Mouse (Mus musculus): ENCODE measurements around the gene Gm20388. TPM values are rescaled to one million over a fixed set of nuclear protein-coding genes. Genes with fewer than 3 reads are reported as not detected.

The Gm20388 gene
- polyA plus RNA-seq, 1 experiment from 2014 or later = not detected

DNA sequence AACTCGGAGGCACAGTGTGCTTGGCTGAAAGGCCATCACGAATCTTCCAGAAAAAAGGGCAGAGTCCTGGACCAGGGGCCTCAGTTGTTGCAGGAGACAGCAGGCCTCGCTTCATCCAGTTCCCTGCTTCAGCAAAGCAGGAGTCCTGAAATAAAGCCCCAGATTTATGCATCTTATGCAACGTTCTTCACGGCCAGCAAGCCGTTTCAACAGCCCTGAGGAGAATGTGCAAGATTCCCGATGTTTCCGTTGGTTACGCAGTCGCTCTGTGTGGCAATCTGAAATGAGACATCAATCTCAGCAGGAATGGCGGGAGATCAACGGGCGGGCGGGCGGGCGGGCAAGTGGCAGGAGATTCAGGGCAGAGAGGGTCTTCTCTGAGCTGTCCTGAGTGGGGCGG lies 830.4 kb downstream of the Gm20388 start:
- Histone ChIP-seq H3K27me3 (replicated peaks) (peaks cover 51% of the 10 kb centered on the region), H3K4me1 (peaks cover 21% of the 10 kb centered on the region), H3K36me3 (no peaks in the 10 kb centered on the region), H3K4me2 (no peak overlapping the region), H3K9me3 (no peaks in the 10 kb centered on the region), H3K9ac (no peak overlapping the region), H3K4me3 (no peak overlapping the region), H3K27ac (replicated peaks) (no peak overlapping the region)
- 74% methylated on average over 17 of the region's 17 CpGs for WGBS
- no peak for ATAC-seq (ENCODE audit: extremely low read depth, insufficient number of reproducible peaks, low FRiP score, low TSS enrichment)

DNA sequence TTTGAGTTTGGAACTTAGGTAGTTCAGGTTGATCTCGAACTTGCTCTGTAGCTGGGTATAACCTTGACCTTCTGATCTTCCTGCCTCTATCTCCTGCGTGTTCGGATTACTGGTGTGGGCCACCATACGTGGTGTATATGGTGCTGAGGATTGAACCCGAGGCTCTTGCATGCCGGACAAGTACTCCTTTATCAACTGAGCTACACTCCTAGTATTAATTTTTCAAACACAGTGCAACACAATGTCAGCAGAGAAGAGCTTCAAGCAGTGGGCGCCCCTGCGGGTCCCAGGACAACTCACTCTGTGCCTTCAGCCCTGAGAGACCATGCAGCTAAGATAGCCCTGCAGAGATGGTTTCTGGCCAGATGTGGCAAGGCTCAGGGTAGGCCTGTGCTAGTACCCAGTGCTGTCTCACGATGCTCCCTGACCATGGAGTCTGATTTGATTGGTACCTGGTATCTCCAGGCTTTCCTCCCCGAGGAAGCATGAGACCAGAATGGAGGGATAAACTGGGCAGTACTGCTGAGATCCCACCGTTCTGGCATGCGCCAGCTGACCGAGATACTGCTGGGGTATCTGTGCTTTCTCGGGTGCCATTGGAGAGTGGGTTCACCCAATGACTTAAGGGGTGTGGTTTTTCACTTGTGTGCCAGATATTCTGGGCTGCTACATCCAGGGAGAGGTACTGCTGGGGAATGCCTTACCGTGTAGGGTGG lies 831.3 kb downstream of the Gm20388 start:
- H3K27ac ChIP-seq (replicated peaks) = no peak overlapping the region

DNA sequence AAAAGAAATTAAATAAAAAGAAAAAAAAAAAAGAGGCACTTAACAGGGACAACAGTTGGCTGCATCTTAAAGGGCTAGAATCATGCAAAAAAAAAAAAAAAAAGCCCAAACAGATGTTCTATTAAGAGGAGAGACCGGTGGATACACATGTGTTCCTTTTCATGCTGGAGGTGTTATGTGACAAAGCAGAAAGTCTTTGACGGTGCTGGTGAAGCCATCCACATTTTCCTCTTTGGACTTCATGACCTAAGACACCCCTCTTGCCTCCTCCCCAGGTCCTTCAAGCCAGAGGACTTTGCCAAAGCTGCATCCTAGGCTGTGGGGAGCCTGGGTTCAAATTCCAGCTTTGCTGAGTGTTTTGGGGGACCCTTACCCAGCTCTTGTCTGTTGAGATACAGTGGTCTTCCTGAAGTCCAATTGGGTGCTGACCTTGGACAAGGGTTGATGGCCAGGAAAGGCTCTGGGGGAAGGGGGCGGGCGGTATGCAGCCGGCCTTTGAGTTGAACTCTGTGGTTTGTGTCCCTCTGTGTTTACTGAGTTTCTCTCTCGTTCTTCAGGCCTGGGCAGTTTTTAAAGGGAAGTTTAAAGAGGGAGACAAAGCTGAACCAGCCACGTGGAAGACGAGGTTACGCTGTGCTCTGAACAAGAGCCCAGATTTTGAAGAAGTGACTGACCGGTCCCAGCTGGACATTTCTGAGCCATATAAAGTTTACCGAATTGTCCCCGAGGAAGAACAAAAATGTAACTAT lies 832.7 kb downstream of the Gm20388 start:
- Histone ChIP-seq H3K4me2 (no peak overlapping the region), H3K36me3 (no peaks in the 10 kb centered on the region), H3K27ac (replicated peaks) (peak overlapping the region; percentile 39; the same call in 1 of the 2 replicates), H3K9ac (no peak overlapping the region), H3K27me3 (replicated peaks) (peaks cover 36% of the 10 kb centered on the region), H3K4me1 (peaks cover 18% of the 10 kb centered on the region), H3K9me3 (no peaks in the 10 kb centered on the region), H3K4me3 (no peak overlapping the region)
- ATAC-seq (ENCODE audit: extremely low read depth, insufficient number of reproducible peaks, low FRiP score, low TSS enrichment) = no peak
- 66% methylated on average over 12 of the region's 12 CpGs for WGBS

More for the DNA sequence above, 831.3 kb downstream of the Gm20388 start:
- Histone ChIP-seq H3K4me3 (no peak overlapping the region), H3K4me2 (no peak overlapping the region), H3K36me3 (no peaks in the 10 kb centered on the region), H3K27me3 (replicated peaks) (peaks cover 47% of the 10 kb centered on the region), H3K9me3 (no peaks in the 10 kb centered on the region), H3K9ac (no peak overlapping the region), H3K4me1 (peaks cover 18% of the 10 kb centered on the region)
- WGBS = 83% methylated on average over 15 of the region's 15 CpGs
- no peak for ATAC-seq (ENCODE audit: extremely low read depth, insufficient number of reproducible peaks, low FRiP score, low TSS enrichment)

DNA sequence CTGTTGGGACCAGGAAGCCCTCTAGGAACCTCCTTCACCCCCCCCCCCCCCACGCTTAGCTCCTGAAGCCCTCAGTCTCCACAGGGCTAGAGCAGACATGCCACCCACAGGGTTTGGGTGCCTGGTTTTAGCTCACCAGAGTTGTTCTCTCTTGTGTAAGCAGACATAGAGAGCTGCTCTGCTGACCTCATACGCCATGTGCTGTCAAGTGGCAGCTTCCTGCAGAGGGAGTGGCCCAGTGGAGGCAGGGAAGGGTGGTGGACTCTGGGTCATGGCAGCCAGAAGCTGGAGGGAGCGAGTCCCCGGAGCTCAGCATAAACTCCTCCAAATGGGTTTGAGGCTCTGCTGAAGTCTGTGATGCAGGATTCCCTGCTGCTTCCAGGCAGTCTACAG lies 833.3 kb downstream of the Gm20388 start:
- ATAC-seq (ENCODE audit: extremely low read depth, insufficient number of reproducible peaks, low FRiP score, low TSS enrichment) = no peak
- Histone ChIP-seq H3K9ac (peak overlapping the region; percentile 33; the same call in 1 of the 2 replicates), H3K4me1 (peaks cover 18% of the 10 kb centered on the region), H3K9me3 (no peaks in the 10 kb centered on the region), H3K4me3 (no peak overlapping the region), H3K4me2 (no peak overlapping the region), H3K27me3 (replicated peaks) (peaks cover 31% of the 10 kb centered on the region), H3K36me3 (no peaks in the 10 kb centered on the region), H3K27ac (replicated peaks) (peak overlapping the region; percentile 36; the same call in 1 of the 2 replicates)
- WGBS = 40% methylated on average over 4 of the region's 4 CpGs

- 79% methylated on average over 5 of the region's 5 CpGs for WGBS
- Histone ChIP-seq H3K4me2 (no peak overlapping the region), H3K9ac (no peak overlapping the region), H3K4me3 (no peak overlapping the region), H3K4me1 (peaks cover 18% of the 10 kb centered on the region), H3K27ac (replicated peaks) (no peak overlapping the region; the same call in 1 of the 2 replicates), H3K9me3 (no peaks in the 10 kb centered on the region), H3K36me3 (no peaks in the 10 kb centered on the region), H3K27me3 (replicated peaks) (peaks cover 25% of the 10 kb centered on the region)
- ATAC-seq (ENCODE audit: extremely low read depth, insufficient number of reproducible peaks, low FRiP score, low TSS enrichment) = no peak
These were observed 833.8 kb downstream of the Gm20388 start for GRCm38 (mm10) chr8:120744448-120744847.

- no peaks in the 10 kb centered on the region for H3K36me3 ChIP-seq
- WGBS = 78% methylated on average over 7 of the region's 7 CpGs
- no peaks in the 10 kb centered on the region for H3K9me3 ChIP-seq
- peaks cover 18% of the 10 kb centered on the region for H3K4me1 ChIP-seq
- H3K4me3 ChIP-seq = no peak overlapping the region
- H3K9ac ChIP-seq = no peak overlapping the region
- H3K27ac ChIP-seq (replicated peaks) = no peak overlapping the region
- H3K4me2 ChIP-seq = no peak overlapping the region
- peaks cover 23% of the 10 kb centered on the region for H3K27me3 ChIP-seq (replicated peaks)
- no peak for ATAC-seq (ENCODE audit: extremely low read depth, insufficient number of reproducible peaks, low FRiP score, low TSS enrichment)
These were observed 834.6 kb downstream of the Gm20388 start for GRCm38 (mm10) chr8:120745226-120745625.

DNA sequence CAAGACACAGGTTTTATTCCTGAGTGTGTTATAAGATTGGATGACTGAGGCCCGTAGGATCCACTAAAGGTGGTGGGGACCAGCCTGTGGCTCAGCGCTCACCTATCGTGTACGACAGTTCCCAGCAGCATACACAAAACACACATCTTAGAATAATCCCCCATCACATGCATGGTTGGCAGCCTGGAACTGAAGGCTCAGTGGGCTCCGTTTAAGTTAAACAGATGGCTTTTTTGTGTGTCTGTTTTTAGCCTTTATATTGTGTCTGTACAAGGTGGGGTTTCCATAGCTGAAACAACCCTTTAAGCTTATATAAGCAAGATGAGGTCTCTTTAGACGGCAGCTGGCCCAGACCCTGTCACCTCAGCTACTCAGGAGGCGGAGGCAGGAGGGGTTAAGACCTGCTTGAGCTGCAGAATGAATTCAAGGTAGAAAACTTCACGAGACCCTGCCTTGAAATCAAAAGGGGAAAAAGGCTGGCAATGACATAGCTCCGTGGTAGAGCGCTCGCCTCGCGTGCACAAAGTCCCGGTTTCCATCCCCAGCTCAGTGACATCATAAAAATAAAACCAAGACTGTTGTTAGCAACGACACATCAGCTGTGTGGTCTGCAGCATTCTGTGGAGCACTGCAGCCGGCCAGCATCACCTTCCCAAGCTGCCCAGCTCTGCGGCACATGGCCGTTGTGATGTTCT lies 835.5 kb downstream of the Gm20388 start:
- 77% methylated on average over 18 of the region's 18 CpGs for WGBS
- peaks cover 18% of the 10 kb centered on the region; the same call in 1 of the 2 replicates for H3K27me3 ChIP-seq (replicated peaks)
- no peak for ATAC-seq (ENCODE audit: extremely low read depth, insufficient number of reproducible peaks, low FRiP score, low TSS enrichment)
- H3K4me3 ChIP-seq = no peak overlapping the region
- peaks cover 24% of the 10 kb centered on the region for H3K4me1 ChIP-seq
- no peaks in the 10 kb centered on the region for H3K9me3 ChIP-seq
- H3K36me3 ChIP-seq = no peaks in the 10 kb centered on the region
- no peak overlapping the region for H3K4me2 ChIP-seq
- no peak overlapping the region for H3K9ac ChIP-seq
- no peak overlapping the region for H3K27ac ChIP-seq (replicated peaks)

DNA sequence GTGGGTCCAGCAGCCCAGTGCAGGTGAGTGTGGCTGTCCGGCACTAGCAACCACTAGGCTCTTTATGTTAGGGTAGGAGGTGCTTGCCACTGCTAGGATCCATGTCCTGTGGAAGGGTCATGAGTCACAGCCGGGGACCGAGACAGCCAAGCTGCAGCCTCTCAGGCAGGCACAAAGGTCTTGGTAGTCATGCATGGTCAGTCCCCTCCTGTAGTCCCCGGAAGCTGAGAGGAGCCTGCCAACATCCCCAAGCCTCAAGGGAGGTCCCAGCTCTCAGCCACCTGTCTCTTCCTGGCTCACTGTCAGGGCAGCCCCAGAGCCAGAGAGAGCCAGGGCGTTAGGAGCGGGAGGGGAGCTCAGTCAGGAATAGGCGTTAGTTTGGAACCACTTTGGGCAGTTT lies 836.6 kb downstream of the Gm20388 start:
- 80% methylated on average over 7 of the region's 7 CpGs for WGBS
- no peaks in the 10 kb centered on the region for H3K9me3 ChIP-seq
- no peak for ATAC-seq (ENCODE audit: extremely low read depth, insufficient number of reproducible peaks, low FRiP score, low TSS enrichment)
- H3K9ac ChIP-seq = no peak overlapping the region
- H3K36me3 ChIP-seq = no peaks in the 10 kb centered on the region
- H3K4me3 ChIP-seq = no peak overlapping the region
- no peak overlapping the region for H3K27ac ChIP-seq (replicated peaks)
- H3K27me3 ChIP-seq (replicated peaks) = peaks cover 9% of the 10 kb centered on the region; the same call in 1 of the 2 replicates
- peaks cover 36% of the 10 kb centered on the region for H3K4me1 ChIP-seq
- no peak overlapping the region for H3K4me2 ChIP-seq

DNA sequence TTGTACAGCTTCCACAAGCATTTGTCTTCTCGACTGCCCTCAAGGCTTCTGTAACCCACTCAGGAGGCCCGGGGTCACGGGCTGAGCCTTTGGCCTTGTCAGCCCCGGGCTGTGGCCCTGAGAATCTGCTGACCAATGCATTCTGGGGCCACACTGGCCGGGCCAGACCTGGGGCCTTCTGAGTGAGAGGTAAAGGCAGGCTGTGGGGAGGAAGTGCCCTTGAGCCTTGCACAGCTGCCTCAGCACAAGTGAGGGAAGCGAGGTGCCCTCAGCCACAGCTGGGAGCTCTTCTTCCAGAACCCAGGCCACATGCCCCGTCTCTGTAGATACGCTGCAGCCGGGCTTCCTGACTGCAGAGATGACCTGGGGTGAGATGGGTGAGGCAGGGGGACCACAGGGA lies 840.0 kb downstream of the Gm20388 start:
- no peak overlapping the region for H3K4me2 ChIP-seq
- H3K9ac ChIP-seq = no peak overlapping the region
- 0 out of 2 replicates have a peak, but pooled peaks cover 2% of the 10 kb centered on the region for H3K36me3 ChIP-seq
- H3K27ac ChIP-seq (replicated peaks) = no peak overlapping the region
- peaks cover 19% of the 10 kb centered on the region for H3K27me3 ChIP-seq (replicated peaks)
- no peak for ATAC-seq (ENCODE audit: extremely low read depth, insufficient number of reproducible peaks, low FRiP score, low TSS enrichment)
- no peak overlapping the region for H3K4me3 ChIP-seq
- peaks cover 24% of the 10 kb centered on the region for H3K4me1 ChIP-seq
- H3K9me3 ChIP-seq = no peaks in the 10 kb centered on the region
- WGBS = 76% methylated on average over 9 of the region's 9 CpGs

- 46% methylated on average over 21 of the region's 21 CpGs for WGBS
- H3K36me3 ChIP-seq = 0 out of 2 replicates have a peak, but pooled peaks cover 4% of the 10 kb centered on the region
- H3K9ac ChIP-seq = peak overlapping the region; percentile 57
- H3K27ac ChIP-seq (replicated peaks) = peak overlapping the region; percentile 82
- H3K9me3 ChIP-seq = no peaks in the 10 kb centered on the region
- H3K27me3 ChIP-seq (replicated peaks) = peaks cover 16% of the 10 kb centered on the region
- peak overlapping the region; percentile 10; the same call in 1 of the 2 replicates for H3K4me3 ChIP-seq
- peaks cover 29% of the 10 kb centered on the region for H3K4me1 ChIP-seq
- no peak for ATAC-seq (ENCODE audit: extremely low read depth, insufficient number of reproducible peaks, low FRiP score, low TSS enrichment)
- H3K4me2 ChIP-seq = peak overlapping the region; percentile 53
These were observed 840.8 kb downstream of the Gm20388 start for GRCm38 (mm10) chr8:120751226-120752081.

All from heart, embryonic 13.5 days (tissue).